Mouse (Mus musculus) ES-E14 (cell line): Measurements from ENCODE around the gene Cela3b.

Experiments
- HCFC1 ChIP-seq: IDR thresholded peaks from 2 replicates; pipeline ENCODE4 v1.6.1; 2012; ENCODE audit warnings: low read length, inconsistent platforms, borderline replicate concordance; ENCODE audit not compliant: insufficient read depth
- ZC3H11A ChIP-seq: IDR thresholded peaks from 2 replicates; pipeline ENCODE4 v1.6.1; 2012; ENCODE audit warnings: low read depth, mild to moderate bottlenecking, inconsistent platforms, low read length, borderline replicate concordance
- ZNF384 ChIP-seq: IDR thresholded peaks from 2 replicates; pipeline ENCODE4 v1.6.1; 2012; ENCODE audit warnings: low read depth, low read length, inconsistent platforms

DNA sequence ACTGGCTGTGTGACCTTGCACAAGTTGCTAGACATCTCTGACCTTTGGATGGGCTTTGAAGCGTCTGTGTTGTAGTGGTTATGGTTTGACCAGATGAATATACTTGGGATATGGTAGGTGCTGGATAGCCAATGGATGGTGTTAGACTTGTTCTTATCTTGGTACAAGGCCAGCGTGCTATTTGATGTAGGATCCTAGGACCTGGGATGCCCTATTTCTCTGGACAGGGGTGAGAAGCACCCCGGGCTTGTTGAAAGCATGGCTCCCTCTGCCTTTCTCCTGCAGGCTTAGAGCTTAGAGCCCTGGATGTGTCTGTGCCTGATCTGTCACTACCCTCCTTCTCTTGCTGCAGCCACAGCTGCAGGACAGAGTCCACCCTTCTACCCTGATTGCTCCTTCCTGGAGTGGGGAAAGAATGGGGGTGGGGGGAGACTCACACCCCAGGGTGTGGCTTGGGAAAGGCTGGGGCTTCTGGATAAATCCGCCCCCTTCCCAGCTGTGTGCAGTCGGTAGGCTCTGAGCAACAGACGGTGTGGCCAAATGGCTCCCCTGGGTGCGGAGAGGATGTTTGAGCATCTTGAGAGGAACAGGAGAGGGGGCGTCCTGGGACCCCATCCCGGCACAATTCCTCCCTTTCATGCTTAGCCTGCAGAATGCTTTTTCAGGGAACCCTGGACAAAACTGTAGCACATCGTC is 45.9 kb upstream of the Cela3b start:
- TF ChIP-seq HCFC1, result no peak
- no peak for TF ChIP-seq ZNF384
- TF ChIP-seq ZC3H11A, result no peak
